Mouse (Mus musculus): ENCODE measurements around the gene Pdzd2. TPM values are rescaled to one million over a fixed set of nuclear protein-coding genes. Genes with fewer than 3 reads are reported as not detected.

Pdzd2 gene
- polyA plus RNA-seq, 1 experiment = 2.4 TPM

- TF ChIP-seq POLR2A (IDR thresholded peaks at IDR 0.05; ENCODE audit: low read depth, low read length) = no peak
- no peak for TF ChIP-seq CTCF (IDR thresholded peaks at IDR 0.05; ENCODE audit: borderline replicate concordance, insufficient read depth, low read length)
- Histone ChIP-seq H3K27ac (ENCODE audit: insufficient read depth, low read length) (peak overlapping the region; percentile 43), H3K4me3 (ENCODE audit: insufficient read depth, low read length) (no peak overlapping the region), H3K4me1 (ENCODE audit: control insufficient read depth, insufficient read depth, low read length) (peaks cover 13% of the 10 kb centered on the region; the same call in 1 of the 2 replicates)
Measured at GRCm38 (mm10) chr15:12447021-12447434, 292.7 kb downstream of the Pdzd2 start.

- H3K4me1 ChIP-seq (ENCODE audit: control insufficient read depth, insufficient read depth, low read length) = 0 out of 2 replicates have a peak, but pooled peaks cover 8% of the 10 kb centered on the region
- no peak overlapping the region for H3K27ac ChIP-seq (ENCODE audit: insufficient read depth, low read length)
- no peak for TF ChIP-seq CTCF (IDR thresholded peaks at IDR 0.05; ENCODE audit: borderline replicate concordance, insufficient read depth, low read length)
- no peak overlapping the region for H3K4me3 ChIP-seq (ENCODE audit: insufficient read depth, low read length)
Measured at GRCm38 (mm10) chr15:12444551-12444950, 295.2 kb downstream of the Pdzd2 start.

GRCm38 (mm10) chr15:12439351-12439751 is 300.4 kb downstream of the Pdzd2 start:
- no peak overlapping the region for H3K4me3 ChIP-seq (ENCODE audit: insufficient read depth, low read length)
- no peak overlapping the region for H3K27ac ChIP-seq (ENCODE audit: insufficient read depth, low read length)
- TF ChIP-seq POLR2A (IDR thresholded peaks at IDR 0.05; ENCODE audit: low read depth, low read length) (no peak), CTCF (IDR thresholded peaks at IDR 0.05; ENCODE audit: borderline replicate concordance, insufficient read depth, low read length) (no peak)
- no peaks in the 10 kb centered on the region for H3K4me1 ChIP-seq (ENCODE audit: control insufficient read depth, insufficient read depth, low read length)

GRCm38 (mm10) chr15:12438691-12439090 is 301.0 kb downstream of the Pdzd2 start:
- H3K27ac ChIP-seq (ENCODE audit: insufficient read depth, low read length) = no peak overlapping the region
- no peak for TF ChIP-seq CTCF (IDR thresholded peaks at IDR 0.05; ENCODE audit: borderline replicate concordance, insufficient read depth, low read length)
- TF ChIP-seq POLR2A (IDR thresholded peaks at IDR 0.05; ENCODE audit: low read depth, low read length) = no peak
- H3K4me3 ChIP-seq (ENCODE audit: insufficient read depth, low read length) = no peak overlapping the region
- no peaks in the 10 kb centered on the region for H3K4me1 ChIP-seq (ENCODE audit: control insufficient read depth, insufficient read depth, low read length)

- Histone ChIP-seq H3K4me3 (ENCODE audit: insufficient read depth, low read length) (no peak overlapping the region), H3K4me1 (ENCODE audit: control insufficient read depth, insufficient read depth, low read length) (no peaks in the 10 kb centered on the region), H3K27ac (ENCODE audit: insufficient read depth, low read length) (no peak overlapping the region)
- TF ChIP-seq POLR2A (IDR thresholded peaks at IDR 0.05; ENCODE audit: low read depth, low read length) = no peak
- no peak for TF ChIP-seq CTCF (IDR thresholded peaks at IDR 0.05; ENCODE audit: borderline replicate concordance, insufficient read depth, low read length)
Measured at GRCm38 (mm10) chr15:12438081-12438480, 301.6 kb downstream of the Pdzd2 start.

- H3K4me1 ChIP-seq (ENCODE audit: control insufficient read depth, insufficient read depth, low read length) = peaks cover 7% of the 10 kb centered on the region
- no peak overlapping the region for H3K27ac ChIP-seq (ENCODE audit: insufficient read depth, low read length)
- no peak overlapping the region for H3K4me3 ChIP-seq (ENCODE audit: insufficient read depth, low read length)
- TF ChIP-seq CTCF (IDR thresholded peaks at IDR 0.05; ENCODE audit: borderline replicate concordance, insufficient read depth, low read length) (no peak), POLR2A (IDR thresholded peaks at IDR 0.05; ENCODE audit: low read depth, low read length) (no peak)
Measured at GRCm38 (mm10) chr15:12435910-12436309, 303.8 kb downstream of the Pdzd2 start.

GRCm38 (mm10) chr15:12433893-12434599 is 305.7 kb downstream of the Pdzd2 start:
- TF ChIP-seq POLR2A (IDR thresholded peaks at IDR 0.05; ENCODE audit: low read depth, low read length) (no peak), CTCF (IDR thresholded peaks at IDR 0.05; ENCODE audit: borderline replicate concordance, insufficient read depth, low read length) (no peak)
- Histone ChIP-seq H3K4me3 (ENCODE audit: insufficient read depth, low read length) (no peak overlapping the region), H3K27ac (ENCODE audit: insufficient read depth, low read length) (no peak overlapping the region), H3K4me1 (ENCODE audit: control insufficient read depth, insufficient read depth, low read length) (peaks cover 7% of the 10 kb centered on the region)

- TF ChIP-seq POLR2A (IDR thresholded peaks at IDR 0.05; ENCODE audit: low read depth, low read length) (no peak), CTCF (IDR thresholded peaks at IDR 0.05; ENCODE audit: borderline replicate concordance, insufficient read depth, low read length) (no peak)
- H3K4me1 ChIP-seq (ENCODE audit: control insufficient read depth, insufficient read depth, low read length) = peaks cover 7% of the 10 kb centered on the region
- no peak overlapping the region for H3K4me3 ChIP-seq (ENCODE audit: insufficient read depth, low read length)
- no peak overlapping the region for H3K27ac ChIP-seq (ENCODE audit: insufficient read depth, low read length)
Measured at GRCm38 (mm10) chr15:12432879-12433278, 306.8 kb downstream of the Pdzd2 start.

- H3K4me1 ChIP-seq (ENCODE audit: control insufficient read depth, insufficient read depth, low read length) = peaks cover 7% of the 10 kb centered on the region
- H3K27ac ChIP-seq (ENCODE audit: insufficient read depth, low read length) = 0 out of 2 replicates have a peak overlapping the region, but pooled peaks have one; percentile 25
- H3K4me3 ChIP-seq (ENCODE audit: insufficient read depth, low read length) = no peak overlapping the region
- no peak for TF ChIP-seq POLR2A (IDR thresholded peaks at IDR 0.05; ENCODE audit: low read depth, low read length)
- no peak for TF ChIP-seq CTCF (IDR thresholded peaks at IDR 0.05; ENCODE audit: borderline replicate concordance, insufficient read depth, low read length)
Measured at GRCm38 (mm10) chr15:12432320-12432719, 307.4 kb downstream of the Pdzd2 start.

- no peak overlapping the region for H3K27ac ChIP-seq (ENCODE audit: insufficient read depth, low read length)
- TF ChIP-seq CTCF (IDR thresholded peaks at IDR 0.05; ENCODE audit: borderline replicate concordance, insufficient read depth, low read length) (no peak), POLR2A (IDR thresholded peaks at IDR 0.05; ENCODE audit: low read depth, low read length) (no peak)
- H3K4me1 ChIP-seq (ENCODE audit: control insufficient read depth, insufficient read depth, low read length) = peaks cover 7% of the 10 kb centered on the region
- H3K4me3 ChIP-seq (ENCODE audit: insufficient read depth, low read length) = no peak overlapping the region
Measured at GRCm38 (mm10) chr15:12431684-12432083, 308.0 kb downstream of the Pdzd2 start.

Data from embryonic fibroblast, embryonic 13.5 days (primary cell).